Mouse (Mus musculus) retina, embryonic 14.5 days (tissue): ENCODE results near the gene Dhrs4.
A peak's percentile ranks its signal among the peaks of the same experiment; 100 is the strongest.

ENCODE experiments used
- DNase-seq: peaks from one replicate; pipeline ENCODE4 v3.0.0-alpha.2; 2015; ENCODE audit warnings: low spot score

Dhrs4 gene

GRCm38 (mm10) chr14:55486836-55487235 is 8.3 kb downstream of the Dhrs4 start:
- no peak for DNase-seq

- peak; percentile 87 for DNase-seq
These were observed 12.0 kb downstream of the Dhrs4 start, which contains the start of gene Carmil3 for GRCm38 (mm10) chr14:55490361-55491201. Carmil3 (plus strand) TSS chr14:55490651.

- peak; percentile 60 for DNase-seq
These were observed 12.8 kb downstream of the Dhrs4 start for GRCm38 (mm10) chr14:55491291-55491833.

GRCm38 (mm10) chr14:55492103-55492502 is 13.5 kb downstream of the Dhrs4 start:
- DNase-seq, result no peak

GRCm38 (mm10) chr14:55495509-55496240 is 17.1 kb downstream of the Dhrs4 start:
- DNase-seq, result no peak

- no peak for DNase-seq
These were observed 18.3 kb downstream of the Dhrs4 start for GRCm38 (mm10) chr14:55496761-55497448.

- peak; percentile 95 for DNase-seq
These were observed 18.9 kb downstream of the Dhrs4 start for GRCm38 (mm10) chr14:55497449-55497821.

GRCm38 (mm10) chr14:55505612-55506011 is 27.1 kb downstream of the Dhrs4 start:
- DNase-seq, result no peak

GRCm38 (mm10) chr14:55507801-55508200 is 29.2 kb downstream of the Dhrs4 start:
- no peak for DNase-seq

- no peak for DNase-seq
These were observed 31.0 kb downstream of the Dhrs4 start for GRCm38 (mm10) chr14:55509540-55509939.

- DNase-seq, result no peak
These were observed 31.7 kb downstream of the Dhrs4 start, which contains the start of gene Cpne6 for GRCm38 (mm10) chr14:55510125-55510731. Cpne6 (plus strand) TSS chr14:55510445.

GRCm38 (mm10) chr14:55511037-55511436 is 32.5 kb downstream of the Dhrs4 start:
- DNase-seq, result no peak

GRCm38 (mm10) chr14:55513927-55514326 is 35.4 kb downstream of the Dhrs4 start:
- DNase-seq, result no peak

- no peak for DNase-seq
These were observed 37.3 kb downstream of the Dhrs4 start for GRCm38 (mm10) chr14:55515846-55516245.

GRCm38 (mm10) chr14:55518897-55519296 is 40.3 kb downstream of the Dhrs4 start:
- peak; percentile 71 for DNase-seq

GRCm38 (mm10) chr14:55519604-55520003 is 41.0 kb downstream of the Dhrs4 start:
- peak; percentile 21 for DNase-seq

GRCm38 (mm10) chr14:55520451-55521361 is 42.1 kb downstream of the Dhrs4 start:
- DNase-seq, result peak; percentile 67

- no peak for DNase-seq
These were observed 45.5 kb downstream of the Dhrs4 start for GRCm38 (mm10) chr14:55524062-55524461.

GRCm38 (mm10) chr14:55524785-55525184 is 46.2 kb downstream of the Dhrs4 start, which contains the start of gene Nrl:
Nrl (minus strand) TSS chr14:55524981.
- DNase-seq, result peak; percentile 41

- DNase-seq, result no peak
These were observed 48.1 kb downstream of the Dhrs4 start for GRCm38 (mm10) chr14:55526674-55527073.

GRCm38 (mm10) chr14:55527940-55528339 is 49.4 kb downstream of the Dhrs4 start:
- DNase-seq, result peak; percentile 74
